Mouse (Mus musculus): ENCODE measurements around the gene Cd27. TPM values are rescaled to one million over a fixed set of nuclear protein-coding genes. Genes with fewer than 3 reads are reported as not detected.
"Not testable (repeated sequence)": the region's sequence is repeated elsewhere in the genome, so short reads cannot be mapped to it uniquely, and the experiment has no call there.

Gene Cd27
- 1.1 and 2.9 TPM in 2 replicates for polyA plus RNA-seq (2014; fragmentation: Nextera tagmentation; extraction: Ambion mirVana)

GRCm38 (mm10) chr6:125236782-125237181 lies at the start of gene Cd27:
TSS of gene Cd27 (minus strand) at chr6:125237010.
- Histone ChIP-seq H3K9me3 (ENCODE audit: control insufficient read depth, low read length) (no peaks in the 10 kb centered on the region), H3K4me2 (ENCODE audit: low read depth, low read length) (no peak within 1 kb of the TSS), H3K4me1 (ENCODE audit: control insufficient read depth, insufficient read depth, low read length) (no peaks in the 10 kb centered on the region; the same call in 1 of the 2 replicates), H3K27ac (replicated peaks; ENCODE audit: low read depth, low read length) (no peak within 1 kb of the TSS), H3K36me3 (ENCODE audit: control insufficient read depth, insufficient read depth, low read length) (no peaks in the 10 kb centered on the region), H3K27me3 (replicated peaks; ENCODE audit: control insufficient read depth, insufficient read depth, low read length) (no peaks in the 10 kb centered on the region), H3K9ac (ENCODE audit: low read depth, low read length) (no peak within 1 kb of the TSS), H3K4me3 (ENCODE audit: low read depth, low read length) (no peak within 1 kb of the TSS)
- ATAC-seq (ENCODE audit: low read depth) = no peak
- WGBS = 41% methylated on average over 6 of the region's 6 CpGs
- no peak for DNase-seq (ENCODE audit: low spot score)

GRCm38 (mm10) chr6:125285890-125286289 lies 49.1 kb upstream of the Cd27 start, which contains the start of gene Tuba3a:
TSS of gene Tuba3a (minus strand) at chr6:125286042.
- ATAC-seq (ENCODE audit: low read depth) = no peak

GRCm38 (mm10) chr6:125284751-125285150 lies 47.9 kb upstream of the Cd27 start:
- Histone ChIP-seq H3K9ac (ENCODE audit: low read depth, low read length) (no peak overlapping the region), H3K36me3 (ENCODE audit: control insufficient read depth, insufficient read depth, low read length) (no peaks in the 10 kb centered on the region), H3K9me3 (ENCODE audit: control insufficient read depth, low read length) (0 out of 2 replicates have a peak, but pooled peaks cover 3% of the 10 kb centered on the region), H3K4me2 (ENCODE audit: low read depth, low read length) (no peak overlapping the region), H3K27me3 (replicated peaks; ENCODE audit: control insufficient read depth, insufficient read depth, low read length) (no peaks in the 10 kb centered on the region), H3K4me1 (ENCODE audit: control insufficient read depth, insufficient read depth, low read length) (no peaks in the 10 kb centered on the region), H3K4me3 (ENCODE audit: low read depth, low read length) (no peak overlapping the region), H3K27ac (replicated peaks; ENCODE audit: low read depth, low read length) (no peak overlapping the region)
- WGBS = 88% methylated on average over 7 of the region's 7 CpGs
- no peak for ATAC-seq (ENCODE audit: low read depth)
- DNase-seq (ENCODE audit: low spot score) = no peak

More at GRCm38 (mm10) chr6:125285890-125286289, 49.1 kb upstream of the Cd27 start, which contains the start of gene Tuba3a:
- H3K4me1 ChIP-seq (ENCODE audit: control insufficient read depth, insufficient read depth, low read length) = no peaks in the 10 kb centered on the region
- no peak for DNase-seq (ENCODE audit: low spot score)
- no peak within 1 kb of the TSS for H3K4me3 ChIP-seq (ENCODE audit: low read depth, low read length)
- H3K27me3 ChIP-seq (replicated peaks; ENCODE audit: control insufficient read depth, insufficient read depth, low read length) = no peaks in the 10 kb centered on the region
- 96% methylated on average over 21 of the region's 22 CpGs for WGBS
- H3K9me3 ChIP-seq (ENCODE audit: control insufficient read depth, low read length) = 0 out of 2 replicates have a peak, but pooled peaks cover 3% of the 10 kb centered on the region
- H3K36me3 ChIP-seq (ENCODE audit: control insufficient read depth, insufficient read depth, low read length) = no peaks in the 10 kb centered on the region
- H3K9ac ChIP-seq (ENCODE audit: low read depth, low read length) = no peak within 1 kb of the TSS
- no peak within 1 kb of the TSS for H3K27ac ChIP-seq (replicated peaks; ENCODE audit: low read depth, low read length)
- H3K4me2 ChIP-seq (ENCODE audit: low read depth, low read length) = no peak within 1 kb of the TSS

- H3K4me2 ChIP-seq (ENCODE audit: low read depth, low read length) = no peak overlapping the region
- H3K27me3 ChIP-seq (replicated peaks; ENCODE audit: control insufficient read depth, insufficient read depth, low read length) = no peaks in the 10 kb centered on the region
- H3K27ac ChIP-seq (replicated peaks; ENCODE audit: low read depth, low read length) = no peak overlapping the region
- H3K36me3 ChIP-seq (ENCODE audit: control insufficient read depth, insufficient read depth, low read length) = no peaks in the 10 kb centered on the region
- ATAC-seq (ENCODE audit: low read depth) (no peak), DNase-seq (ENCODE audit: low spot score) (no peak)
- H3K9me3 ChIP-seq (ENCODE audit: control insufficient read depth, low read length) = 0 out of 2 replicates have a peak, but pooled peaks cover 3% of the 10 kb centered on the region
- no peak overlapping the region for H3K4me3 ChIP-seq (ENCODE audit: low read depth, low read length)
- H3K4me1 ChIP-seq (ENCODE audit: control insufficient read depth, insufficient read depth, low read length) = no peaks in the 10 kb centered on the region
- WGBS = 41% methylated on average over 8 of the region's 8 CpGs
- H3K9ac ChIP-seq (ENCODE audit: low read depth, low read length) = no peak overlapping the region
Measured at GRCm38 (mm10) chr6:125284250-125284649, 47.4 kb upstream of the Cd27 start.

- not testable (repeated sequence) for H3K36me3 ChIP-seq (ENCODE audit: control insufficient read depth, insufficient read depth, low read length); H3K4me1 ChIP-seq (ENCODE audit: control insufficient read depth, insufficient read depth, low read length); H3K27ac ChIP-seq (replicated peaks; ENCODE audit: low read depth, low read length); H3K9ac ChIP-seq (ENCODE audit: low read depth, low read length); H3K9me3 ChIP-seq (ENCODE audit: control insufficient read depth, low read length); H3K4me2 ChIP-seq (ENCODE audit: low read depth, low read length); ATAC-seq (ENCODE audit: low read depth); DNase-seq (ENCODE audit: low spot score); H3K27me3 ChIP-seq (replicated peaks; ENCODE audit: control insufficient read depth, insufficient read depth, low read length); H3K4me3 ChIP-seq (ENCODE audit: low read depth, low read length)
- WGBS = 91% methylated on average over 13 of the region's 13 CpGs
Measured at GRCm38 (mm10) chr6:125282721-125283120, 45.9 kb upstream of the Cd27 start.

- Histone ChIP-seq H3K4me3 (ENCODE audit: low read depth, low read length) (no peak overlapping the region), H3K4me2 (ENCODE audit: low read depth, low read length) (no peak overlapping the region), H3K4me1 (ENCODE audit: control insufficient read depth, insufficient read depth, low read length) (no peaks in the 10 kb centered on the region), H3K36me3 (ENCODE audit: control insufficient read depth, insufficient read depth, low read length) (no peaks in the 10 kb centered on the region), H3K27ac (replicated peaks; ENCODE audit: low read depth, low read length) (no peak overlapping the region), H3K9me3 (ENCODE audit: control insufficient read depth, low read length) (0 out of 2 replicates have a peak, but pooled peaks cover 1% of the 10 kb centered on the region), H3K9ac (ENCODE audit: low read depth, low read length) (no peak overlapping the region), H3K27me3 (replicated peaks; ENCODE audit: control insufficient read depth, insufficient read depth, low read length) (no peaks in the 10 kb centered on the region)
- ATAC-seq (ENCODE audit: low read depth) = no peak
- WGBS = 70% methylated on average over 8 of the region's 8 CpGs
- DNase-seq (ENCODE audit: low spot score) = no peak
Measured at GRCm38 (mm10) chr6:125279729-125280128, 42.9 kb upstream of the Cd27 start.

- peak; percentile 80 for DNase-seq (ENCODE audit: low spot score)
Measured at GRCm38 (mm10) chr6:125274841-125275563, 38.2 kb upstream of the Cd27 start.

GRCm38 (mm10) chr6:125272228-125272785 lies 35.5 kb upstream of the Cd27 start:
- no peak overlapping the region for H3K27ac ChIP-seq (replicated peaks; ENCODE audit: low read depth, low read length)
- H3K4me2 ChIP-seq (ENCODE audit: low read depth, low read length) = no peak overlapping the region
- ATAC-seq (ENCODE audit: low read depth) (no peak), DNase-seq (ENCODE audit: low spot score) (no peak)
- H3K36me3 ChIP-seq (ENCODE audit: control insufficient read depth, insufficient read depth, low read length) = no peaks in the 10 kb centered on the region
- WGBS = 71% methylated on average over 10 of the region's 10 CpGs
- H3K4me1 ChIP-seq (ENCODE audit: control insufficient read depth, insufficient read depth, low read length) = no peaks in the 10 kb centered on the region
- H3K4me3 ChIP-seq (ENCODE audit: low read depth, low read length) = no peak overlapping the region
- H3K27me3 ChIP-seq (replicated peaks; ENCODE audit: control insufficient read depth, insufficient read depth, low read length) = no peaks in the 10 kb centered on the region
- no peak overlapping the region for H3K9ac ChIP-seq (ENCODE audit: low read depth, low read length)
- no peaks in the 10 kb centered on the region for H3K9me3 ChIP-seq (ENCODE audit: control insufficient read depth, low read length)

More at GRCm38 (mm10) chr6:125274841-125275563, 38.2 kb upstream of the Cd27 start:
- Histone ChIP-seq H3K27me3 (replicated peaks; ENCODE audit: control insufficient read depth, insufficient read depth, low read length) (no peaks in the 10 kb centered on the region), H3K9me3 (ENCODE audit: control insufficient read depth, low read length) (no peaks in the 10 kb centered on the region), H3K4me3 (ENCODE audit: low read depth, low read length) (no peak overlapping the region), H3K36me3 (ENCODE audit: control insufficient read depth, insufficient read depth, low read length) (no peaks in the 10 kb centered on the region), H3K4me1 (ENCODE audit: control insufficient read depth, insufficient read depth, low read length) (no peaks in the 10 kb centered on the region), H3K27ac (replicated peaks; ENCODE audit: low read depth, low read length) (no peak overlapping the region), H3K4me2 (ENCODE audit: low read depth, low read length) (no peak overlapping the region), H3K9ac (ENCODE audit: low read depth, low read length) (no peak overlapping the region)
- WGBS = 57% methylated on average over 15 of the region's 15 CpGs
- ATAC-seq (ENCODE audit: low read depth) = no peak

Measured in embryonic facial prominence, embryonic 14.5 days (tissue).